Mouse (Mus musculus): ENCODE data around the gene Mcu. TPM values are rescaled to one million over a fixed set of nuclear protein-coding genes. Genes with fewer than 3 reads are reported as not detected.

The Mcu gene
- polyA plus RNA-seq, 1 experiment from 2014 or later: 19.4 TPM

- Histone ChIP-seq H3K9me3 (no peaks in the 10 kb centered on the region), H3K4me3 (no peak overlapping the region), H3K27me3 (replicated peaks; ENCODE audit: low read depth, poor library complexity, severe bottlenecking) (no peaks in the 10 kb centered on the region), H3K4me1 (peaks cover 8% of the 10 kb centered on the region), H3K36me3 (replicated peaks) (no peaks in the 10 kb centered on the region), H3K27ac (replicated peaks) (no peak overlapping the region)
- WGBS: 88% methylated on average over 16 of the region's 16 CpGs
- no peak for DNase-seq (ENCODE audit: low spot score)
These were observed 186.9 kb downstream of the Mcu start for GRCm38 (mm10) chr10:59429448-59430135.

GRCm38 (mm10) chr10:59426371-59426770 lies 190.1 kb downstream of the Mcu start:
- no peaks in the 10 kb centered on the region for H3K36me3 ChIP-seq (replicated peaks)
- H3K9me3 ChIP-seq: no peaks in the 10 kb centered on the region
- peaks cover 8% of the 10 kb centered on the region for H3K4me1 ChIP-seq
- no peak overlapping the region for H3K4me3 ChIP-seq
- DNase-seq (ENCODE audit: low spot score): no peak
- H3K27me3 ChIP-seq (replicated peaks; ENCODE audit: low read depth, poor library complexity, severe bottlenecking): no peaks in the 10 kb centered on the region
- 61% methylated on average over 4 of the region's 4 CpGs for WGBS
- H3K27ac ChIP-seq (replicated peaks): no peak overlapping the region

GRCm38 (mm10) chr10:59425369-59425768 lies 191.1 kb downstream of the Mcu start:
- Histone ChIP-seq H3K4me3 (no peak overlapping the region), H3K27ac (replicated peaks) (no peak overlapping the region), H3K36me3 (replicated peaks) (no peaks in the 10 kb centered on the region), H3K4me1 (peaks cover 3% of the 10 kb centered on the region), H3K27me3 (replicated peaks; ENCODE audit: low read depth, poor library complexity, severe bottlenecking) (no peaks in the 10 kb centered on the region), H3K9me3 (no peaks in the 10 kb centered on the region)
- DNase-seq (ENCODE audit: low spot score): no peak
- WGBS: 94% methylated on average over 7 of the region's 7 CpGs

GRCm38 (mm10) chr10:59424453-59424852 lies 192.0 kb downstream of the Mcu start:
- 80% methylated on average over 3 of the region's 3 CpGs for WGBS
- no peaks in the 10 kb centered on the region for H3K27me3 ChIP-seq (replicated peaks; ENCODE audit: low read depth, poor library complexity, severe bottlenecking)
- H3K9me3 ChIP-seq: no peaks in the 10 kb centered on the region
- no peaks in the 10 kb centered on the region for H3K36me3 ChIP-seq (replicated peaks)
- no peak overlapping the region for H3K27ac ChIP-seq (replicated peaks)
- H3K4me1 ChIP-seq: no peaks in the 10 kb centered on the region
- DNase-seq (ENCODE audit: low spot score): no peak
- no peak overlapping the region for H3K4me3 ChIP-seq

- Histone ChIP-seq H3K27ac (replicated peaks) (no peak overlapping the region), H3K9me3 (no peaks in the 10 kb centered on the region), H3K4me1 (no peaks in the 10 kb centered on the region), H3K36me3 (replicated peaks) (no peaks in the 10 kb centered on the region), H3K4me3 (no peak overlapping the region), H3K27me3 (replicated peaks; ENCODE audit: low read depth, poor library complexity, severe bottlenecking) (no peaks in the 10 kb centered on the region)
- DNase-seq (ENCODE audit: low spot score): no peak
- WGBS: 87% methylated on average over 4 of the region's 4 CpGs
These were observed 197.0 kb downstream of the Mcu start for GRCm38 (mm10) chr10:59419516-59419915.

DNA sequence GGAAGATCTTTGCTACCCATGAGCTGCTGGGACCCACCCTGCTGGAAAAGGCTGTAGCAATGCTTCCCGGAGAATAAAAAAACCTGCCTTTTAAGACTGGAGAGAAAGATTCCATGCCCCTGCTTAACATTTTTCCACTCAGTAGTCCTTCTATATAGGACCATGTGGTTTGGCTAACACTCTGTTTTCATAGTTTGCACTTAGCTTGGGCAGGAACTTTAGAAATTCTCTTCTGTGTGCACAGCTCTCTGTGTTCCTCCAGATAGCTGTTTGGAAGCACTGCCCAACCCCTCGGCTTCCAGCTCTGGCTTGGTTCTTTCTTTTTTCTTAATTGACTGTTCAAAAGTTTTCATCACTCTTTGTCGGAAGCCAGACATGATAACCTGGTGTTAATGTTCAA lies 199.9 kb downstream of the Mcu start:
- 91% methylated on average over 3 of the region's 3 CpGs for WGBS
- no peak for DNase-seq (ENCODE audit: low spot score)

GRCm38 (mm10) chr10:59413711-59414110 lies 202.8 kb downstream of the Mcu start:
- no peak overlapping the region for H3K4me3 ChIP-seq
- H3K36me3 ChIP-seq (replicated peaks): no peaks in the 10 kb centered on the region
- no peaks in the 10 kb centered on the region for H3K27me3 ChIP-seq (replicated peaks; ENCODE audit: low read depth, poor library complexity, severe bottlenecking)
- whole genome bisulfite sequencing: 91% methylated on average over 4 of the region's 4 CpGs
- no peaks in the 10 kb centered on the region for H3K9me3 ChIP-seq
- peaks cover 7% of the 10 kb centered on the region for H3K4me1 ChIP-seq
- DNase-seq (ENCODE audit: low spot score): no peak
- no peak overlapping the region for H3K27ac ChIP-seq (replicated peaks)

More for the DNA sequence above, 199.9 kb downstream of the Mcu start:
- H3K4me1 ChIP-seq: no peaks in the 10 kb centered on the region
- H3K36me3 ChIP-seq (replicated peaks): no peaks in the 10 kb centered on the region
- H3K27ac ChIP-seq (replicated peaks): no peak overlapping the region
- no peaks in the 10 kb centered on the region for H3K9me3 ChIP-seq
- no peak overlapping the region for H3K4me3 ChIP-seq
- no peaks in the 10 kb centered on the region for H3K27me3 ChIP-seq (replicated peaks; ENCODE audit: low read depth, poor library complexity, severe bottlenecking)

DNA sequence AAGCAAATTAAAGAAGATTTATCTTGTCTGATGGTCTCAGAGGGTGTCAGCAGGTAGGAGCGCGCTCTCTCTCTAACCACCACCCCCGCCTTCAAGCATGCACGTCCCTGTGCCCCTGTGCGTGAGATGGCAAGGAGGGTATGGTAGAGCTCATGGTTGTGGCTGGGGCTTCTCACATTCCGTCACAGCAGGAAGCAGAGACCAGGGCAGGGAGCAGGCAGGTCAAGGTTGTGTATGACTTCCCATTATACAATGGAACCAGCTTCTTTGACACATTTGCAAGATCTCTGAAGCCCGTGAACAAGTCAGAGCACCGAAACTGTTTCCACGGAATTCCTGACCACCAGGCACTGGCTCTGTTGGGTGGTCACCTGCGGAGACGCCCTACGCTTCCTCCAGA lies 206.2 kb downstream of the Mcu start:
- 83% methylated on average over 12 of the region's 12 CpGs for WGBS
- no peak for DNase-seq (ENCODE audit: low spot score)
- Histone ChIP-seq H3K36me3 (replicated peaks) (no peaks in the 10 kb centered on the region), H3K4me3 (no peak overlapping the region), H3K4me1 (peaks cover 7% of the 10 kb centered on the region), H3K27ac (replicated peaks) (0 out of 2 replicates have a peak overlapping the region, but pooled peaks have one; percentile 2), H3K9me3 (no peaks in the 10 kb centered on the region), H3K27me3 (replicated peaks; ENCODE audit: low read depth, poor library complexity, severe bottlenecking) (no peaks in the 10 kb centered on the region)

DNA sequence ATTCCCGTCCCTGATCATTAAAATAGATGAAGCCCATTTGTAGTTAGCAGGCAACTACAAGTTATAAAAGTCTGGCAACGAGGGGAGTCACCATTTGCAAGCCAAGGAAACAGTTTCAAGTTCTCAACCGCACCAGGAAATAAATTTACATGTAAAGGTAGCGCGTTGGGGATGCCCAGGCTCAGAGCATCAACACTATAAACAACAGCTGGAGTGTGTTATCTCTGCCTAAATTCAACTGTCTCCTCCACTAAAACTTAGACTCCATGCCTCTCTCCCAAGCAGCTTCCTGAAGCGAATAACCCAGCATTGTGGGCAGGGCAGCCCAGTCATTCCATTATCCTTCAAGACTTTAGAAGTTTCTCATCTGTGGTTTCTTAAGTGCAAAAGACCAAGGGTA lies 208.0 kb downstream of the Mcu start:
- Histone ChIP-seq H3K9me3 (no peaks in the 10 kb centered on the region), H3K27ac (replicated peaks) (no peak overlapping the region), H3K36me3 (replicated peaks) (no peaks in the 10 kb centered on the region), H3K27me3 (replicated peaks; ENCODE audit: low read depth, poor library complexity, severe bottlenecking) (no peaks in the 10 kb centered on the region), H3K4me1 (peaks cover 12% of the 10 kb centered on the region), H3K4me3 (no peak overlapping the region)
- 70% methylated on average over 6 of the region's 6 CpGs for WGBS
- DNase-seq (ENCODE audit: low spot score): no peak

- Histone ChIP-seq H3K27me3 (replicated peaks; ENCODE audit: low read depth, poor library complexity, severe bottlenecking) (no peaks in the 10 kb centered on the region), H3K27ac (replicated peaks) (peak overlapping the region; percentile 31), H3K4me3 (no peak overlapping the region), H3K36me3 (replicated peaks) (no peaks in the 10 kb centered on the region), H3K4me1 (peaks cover 16% of the 10 kb centered on the region), H3K9me3 (no peaks in the 10 kb centered on the region)
- 68% methylated on average over 10 of the region's 10 CpGs for WGBS
- no peak for DNase-seq (ENCODE audit: low spot score)
These were observed 212.7 kb downstream of the Mcu start for GRCm38 (mm10) chr10:59403793-59404149.

DNA sequence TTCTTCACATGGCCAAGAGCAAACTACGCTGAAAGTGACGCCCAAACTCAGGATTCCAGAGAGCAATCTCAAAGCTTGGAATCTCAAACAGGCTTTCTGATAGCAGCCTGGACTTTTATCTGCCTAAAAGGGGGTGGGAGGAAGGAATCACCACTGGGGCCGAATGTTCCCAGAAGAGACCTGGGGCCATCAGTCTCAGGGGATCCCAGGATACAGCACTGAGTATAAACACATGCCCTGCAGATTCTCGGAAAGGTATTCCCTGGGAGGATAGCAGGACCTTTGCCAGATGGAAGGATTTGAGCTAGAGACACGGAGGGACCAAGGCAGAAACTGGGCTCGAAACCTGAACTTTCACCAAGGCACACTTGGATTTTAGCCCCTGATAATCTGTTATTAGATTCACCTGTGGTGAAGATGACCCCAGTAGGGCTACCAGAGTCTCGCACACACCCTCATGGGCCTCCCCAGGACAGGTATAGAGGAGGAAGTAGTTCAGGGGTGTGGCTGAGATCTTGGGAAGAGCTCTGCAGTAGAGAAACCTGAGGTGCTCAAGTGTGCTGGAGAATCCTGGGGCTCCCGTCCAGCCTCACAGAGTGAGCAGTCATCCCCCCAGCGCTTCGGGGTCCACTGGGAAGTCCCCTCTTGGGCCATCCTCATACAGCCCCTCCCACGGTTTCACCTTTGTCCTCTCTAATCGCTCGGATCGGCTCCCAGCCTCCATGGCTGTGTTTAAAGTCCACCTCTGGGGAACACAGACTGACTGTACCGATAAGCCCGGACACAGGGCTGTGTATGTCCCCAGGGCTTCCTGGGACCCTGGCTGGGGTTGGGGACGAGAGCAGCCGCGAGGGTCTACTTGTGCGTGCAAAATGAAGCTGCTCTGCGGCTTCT lies 213.3 kb downstream of the Mcu start, which contains the start of gene Pla2g12b:
Pla2g12b (plus strand) TSS at position 762 of the 894 bp plus-strand sequence.
- Histone ChIP-seq H3K9me3 (no peaks in the 10 kb centered on the region), H3K4me1 (peaks cover 16% of the 10 kb centered on the region), H3K27me3 (replicated peaks; ENCODE audit: low read depth, poor library complexity, severe bottlenecking) (no peaks in the 10 kb centered on the region), H3K36me3 (replicated peaks) (no peaks in the 10 kb centered on the region), H3K27ac (replicated peaks) (peak within 1 kb of the TSS; percentile 31), H3K4me3 (no peak within 1 kb of the TSS)
- no peak for DNase-seq (ENCODE audit: low spot score)
- 69% methylated on average over 21 of the region's 21 CpGs for WGBS

Measured in embryonic facial prominence, embryonic 10.5 days (tissue).